Mouse (Mus musculus): ENCODE data around the gene Ces1h. TPM values are rescaled to one million over a fixed set of nuclear protein-coding genes. Genes with fewer than 3 reads are reported as not detected.
"Not testable (repeated sequence)": the region's sequence is repeated elsewhere in the genome, so short reads cannot be mapped to it uniquely, and the experiment has no call there.

Ces1h gene
- 0.27 and 0.36 TPM in 2 replicates for polyA plus RNA-seq (2015; fragmentation: Nextera tagmentation; extraction: Ambion mirVana)

DNA sequence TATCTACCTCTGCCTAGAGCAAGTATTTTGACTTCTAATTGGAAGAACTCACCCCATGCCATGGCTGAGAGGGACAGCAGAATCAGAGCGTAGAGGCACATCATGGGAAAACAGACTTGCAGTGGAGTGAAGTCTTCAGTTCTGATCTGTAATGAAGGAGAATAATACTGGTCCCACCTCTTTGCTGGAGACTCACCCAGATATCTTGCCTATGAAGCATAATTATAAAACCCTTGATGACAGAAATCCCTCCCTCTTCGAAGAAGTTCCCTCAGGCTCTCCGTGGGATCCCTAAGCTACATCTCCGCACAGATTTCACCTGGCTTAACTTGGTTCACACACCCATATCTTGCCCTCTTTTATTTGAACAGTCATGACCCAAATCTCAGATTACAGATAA is at the start of gene Ces1h:
Ces1h (minus strand) TSS at position 101 of the 400 bp plus-strand sequence.
- DNase-seq (ENCODE audit: low spot score), result no peak

DNA sequence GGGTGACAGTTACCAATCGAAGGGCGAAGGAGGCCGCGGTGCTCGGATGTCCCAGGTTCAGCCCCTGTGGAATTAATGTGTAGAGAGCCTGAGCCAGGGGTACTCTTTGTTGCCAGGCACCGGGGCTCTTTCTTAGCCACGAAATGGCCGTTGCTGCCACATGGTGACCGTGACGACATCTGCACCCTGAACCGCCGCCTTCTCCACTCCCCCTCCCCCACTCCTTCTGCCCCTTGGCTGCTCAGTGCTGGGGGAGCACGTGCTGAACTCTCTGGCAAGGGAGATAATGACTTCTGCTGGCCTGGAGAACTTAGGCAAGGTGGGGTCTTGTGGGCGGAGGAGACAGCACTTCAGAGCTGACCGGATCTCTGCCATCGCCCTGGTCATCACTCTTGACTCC is 47.7 kb upstream of the Ces1h start:
- no peak for DNase-seq (ENCODE audit: low spot score)

DNA sequence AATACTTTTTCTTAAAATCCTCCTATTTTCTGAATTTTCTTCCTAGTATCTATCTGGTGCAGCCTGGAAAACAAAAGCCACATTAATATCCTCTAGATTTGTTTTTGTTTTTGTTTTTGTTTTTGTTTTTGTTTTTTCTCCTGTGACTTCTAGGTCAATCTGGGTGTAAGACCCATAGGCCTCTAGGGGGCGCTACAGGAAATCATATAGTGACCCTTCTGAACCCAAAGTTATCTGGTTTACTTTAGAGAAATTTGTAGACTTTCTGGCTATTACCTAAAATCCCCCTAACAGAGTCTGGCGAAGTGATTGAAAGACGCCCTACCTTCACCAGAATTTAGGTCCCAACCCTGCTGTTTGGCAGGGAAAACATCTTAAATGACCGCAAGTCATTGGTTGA is 35.9 kb upstream of the Ces1h start:
- no peak for DNase-seq (ENCODE audit: low spot score)

DNA sequence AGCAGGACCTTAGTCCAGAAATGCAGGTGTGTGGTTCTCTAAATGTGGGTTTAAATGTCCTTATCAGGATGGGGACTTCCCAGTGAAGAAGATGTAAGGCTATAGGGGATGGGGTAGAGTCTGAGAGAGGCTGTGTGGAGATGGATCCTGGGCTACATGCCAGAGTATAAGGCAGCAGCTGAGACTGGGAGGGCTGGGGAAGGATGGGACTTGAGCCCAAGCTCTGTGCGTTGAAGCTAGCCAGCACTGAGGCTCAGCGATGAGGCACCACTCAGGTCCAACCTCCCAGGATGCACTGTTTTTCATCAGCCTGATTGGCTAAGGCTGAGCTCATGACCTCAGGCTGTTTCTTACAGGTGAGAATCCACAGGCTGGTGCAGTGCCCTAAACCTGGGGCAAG is 29.3 kb upstream of the Ces1h start:
- DNase-seq (ENCODE audit: low spot score), result no peak

DNA sequence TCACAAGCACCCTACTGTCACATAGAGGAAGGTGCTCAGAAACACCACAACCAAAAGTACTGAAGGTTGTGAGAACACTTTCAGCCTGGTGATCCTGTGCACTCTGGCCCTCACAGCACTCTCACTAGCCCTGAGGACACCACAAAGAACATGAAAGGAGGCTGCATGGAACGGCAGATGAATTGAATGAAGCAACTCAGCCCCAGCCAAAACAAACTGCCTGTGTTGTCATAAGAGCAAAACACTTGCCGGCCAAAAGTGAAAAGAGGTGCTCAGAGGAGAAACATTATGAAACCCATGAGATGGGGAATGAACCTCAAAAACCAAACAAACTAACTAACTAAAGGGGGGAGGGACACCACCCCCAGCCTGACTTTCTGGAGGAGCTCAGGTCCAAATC is 20.2 kb upstream of the Ces1h start:
- DNase-seq (ENCODE audit: low spot score), result no peak

DNA sequence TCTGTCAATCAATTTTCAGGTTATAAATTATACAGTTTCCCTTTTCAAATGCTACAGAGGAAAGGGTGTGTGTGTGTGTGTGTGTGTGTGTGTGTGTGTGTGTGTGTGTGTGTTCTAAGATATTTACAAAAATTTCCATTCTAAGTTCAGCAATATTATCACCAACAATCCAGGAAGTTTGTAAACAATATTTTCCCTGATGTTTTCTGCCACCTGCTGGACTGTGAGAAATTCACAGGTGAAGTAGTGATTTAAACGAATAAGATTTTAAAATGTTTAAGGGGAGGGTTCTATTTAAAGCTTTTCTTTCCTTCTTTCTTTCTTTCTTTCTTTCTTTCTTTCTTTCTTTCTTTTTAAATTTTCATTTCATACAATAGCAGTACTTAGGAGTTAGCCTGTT is 18.5 kb upstream of the Ces1h start:
- no peak for DNase-seq (ENCODE audit: low spot score)

DNA sequence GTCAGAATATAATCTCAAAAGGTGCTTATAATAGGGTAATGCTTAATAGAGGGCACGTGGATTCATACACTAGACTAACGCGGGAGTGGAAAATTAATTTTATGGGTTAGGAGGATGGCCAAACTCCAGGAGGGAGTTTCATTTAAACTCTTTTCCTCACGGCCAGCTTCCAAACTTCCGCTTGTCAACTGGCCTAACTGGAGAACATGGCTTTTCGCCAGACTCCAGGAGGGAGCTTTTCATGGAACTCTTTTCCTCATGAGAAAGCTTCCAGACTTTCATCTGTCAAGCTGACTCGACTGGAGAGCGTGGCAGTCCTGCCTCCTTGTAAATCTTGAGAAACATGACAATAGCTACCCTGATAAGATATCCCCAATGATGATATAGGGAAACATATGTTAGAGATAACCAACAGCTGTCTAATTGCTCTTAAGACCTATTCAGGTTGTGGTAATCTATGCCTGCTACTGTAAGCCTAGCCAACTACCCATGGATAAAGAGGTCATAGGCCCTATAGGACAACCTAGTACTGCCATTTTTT is 14.6 kb upstream of the Ces1h start:
- DNase-seq (ENCODE audit: low spot score), result not testable (repeated sequence)

DNA sequence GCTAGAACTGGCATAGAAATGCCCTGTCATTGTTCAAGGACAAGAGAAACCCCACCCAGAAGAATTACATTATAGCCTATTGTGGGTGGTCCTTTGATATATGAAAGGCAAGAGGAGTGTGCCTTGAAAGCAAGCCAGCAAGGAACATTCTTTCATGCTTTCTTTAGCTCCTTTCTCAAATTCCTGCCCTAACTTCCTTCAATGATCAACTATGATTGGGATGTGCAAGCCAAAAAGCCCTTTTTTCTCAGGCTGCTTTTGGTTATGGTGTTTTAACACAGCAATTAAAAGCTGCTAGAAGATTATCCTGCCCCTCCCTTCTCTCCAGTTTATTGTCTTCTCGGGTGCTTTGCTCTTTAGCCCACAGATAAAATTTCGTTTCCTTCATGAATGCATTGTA is 10.0 kb downstream of the Ces1h start:
- no peak for DNase-seq (ENCODE audit: low spot score)

DNA sequence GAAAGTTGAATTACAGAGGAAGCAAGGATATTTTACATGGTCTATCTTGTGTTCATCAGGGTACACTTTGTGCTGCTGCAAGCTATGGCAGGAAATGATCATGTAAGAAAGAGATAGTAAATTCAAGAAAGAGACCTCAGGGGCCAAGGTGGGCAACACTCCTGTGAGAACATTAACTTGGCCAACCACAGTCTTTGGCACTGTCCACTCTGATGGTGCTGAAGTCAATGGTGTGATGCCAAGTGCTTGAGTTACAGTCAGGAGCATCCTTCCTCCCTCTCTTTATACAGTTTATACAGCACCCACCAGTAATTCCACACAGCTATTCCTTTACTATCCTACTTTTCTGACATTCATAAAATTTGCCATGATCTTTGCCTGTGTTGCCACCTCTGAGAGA is 19.4 kb downstream of the Ces1h start:
- DNase-seq (ENCODE audit: low spot score), result no peak

DNA sequence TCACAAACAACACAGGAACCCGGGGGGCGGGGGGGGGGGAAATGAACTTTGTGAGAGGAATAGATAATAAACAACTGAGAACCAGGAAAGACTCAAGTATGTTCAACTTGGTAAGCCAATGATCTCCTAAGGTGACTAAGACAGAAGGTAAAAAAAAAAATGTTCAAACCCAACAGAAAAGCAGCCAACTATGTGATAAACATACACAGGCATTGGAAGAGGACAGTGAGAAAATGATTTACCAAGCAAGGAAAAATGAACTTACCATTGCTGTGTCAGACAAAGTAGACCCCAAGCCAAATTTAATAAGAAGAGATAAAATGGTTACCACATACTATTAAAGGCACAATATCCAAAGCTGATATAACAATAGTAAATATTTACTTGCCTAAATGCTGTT is 40.0 kb downstream of the Ces1h start:
- DNase-seq (ENCODE audit: low spot score), result no peak

DNA sequence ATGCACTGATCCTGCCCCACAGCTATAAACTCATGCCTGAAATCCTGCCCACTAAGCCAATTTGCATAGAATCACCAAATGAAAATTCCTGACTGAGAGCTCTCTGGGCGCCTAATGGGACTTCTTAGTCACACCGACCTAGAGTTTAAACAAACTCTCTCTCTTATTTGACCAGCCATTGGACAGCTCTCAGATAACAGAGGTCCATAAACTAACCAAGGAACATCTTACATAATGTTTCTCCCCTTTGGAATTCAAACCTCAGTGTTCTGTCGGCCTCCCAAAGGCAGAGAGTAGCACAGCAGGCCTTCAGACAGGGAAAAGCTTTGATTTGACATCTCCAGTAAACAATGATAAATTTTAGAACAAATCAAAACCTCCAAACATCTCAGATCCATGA is 42.3 kb downstream of the Ces1h start, which contains the start of gene Ces1g:
Ces1g (minus strand) TSS at position 102 of the 400 bp plus-strand sequence.
- DNase-seq (ENCODE audit: low spot score), result no peak

DNA sequence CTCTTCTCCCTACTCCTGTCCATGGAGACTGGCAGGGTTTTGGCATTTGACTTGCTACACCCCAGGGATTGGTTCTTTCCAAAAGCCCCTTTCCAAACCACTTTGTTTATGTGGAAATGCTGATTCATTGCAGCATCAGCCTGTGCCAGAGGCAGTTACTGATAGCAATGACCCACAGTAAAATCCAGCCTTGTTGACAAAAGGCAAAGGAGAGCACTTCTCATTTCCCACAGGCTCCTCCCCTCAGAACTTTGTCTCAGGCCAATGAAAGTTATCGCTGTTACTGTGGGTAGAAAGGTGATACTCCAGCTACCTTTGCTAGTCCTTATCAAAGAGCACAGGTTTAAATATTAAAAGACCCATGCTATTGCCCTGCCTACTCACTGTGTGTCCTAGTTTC is 46.8 kb downstream of the Ces1h start:
- DNase-seq (ENCODE audit: low spot score), result no peak

DNA sequence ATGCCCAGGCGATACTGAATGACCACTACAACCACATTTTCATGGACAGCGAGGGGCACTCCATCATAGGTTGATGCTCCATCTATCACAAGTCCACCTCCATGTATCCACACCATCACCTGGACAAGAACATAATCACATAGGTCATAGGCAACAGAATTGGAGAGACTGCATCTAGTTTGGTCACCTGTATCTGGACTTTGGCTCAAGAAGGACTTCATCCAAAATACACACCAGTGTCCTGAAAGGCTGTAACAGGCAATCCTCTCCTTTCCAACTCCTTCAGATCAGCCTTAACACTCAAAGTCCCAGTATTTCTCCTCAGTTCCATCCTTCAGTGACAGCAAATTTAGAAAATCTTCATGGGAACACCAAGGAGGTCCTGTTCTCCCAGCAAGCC is 48.4 kb downstream of the Ces1h start:
- DNase-seq (ENCODE audit: low spot score), result no peak

DNA sequence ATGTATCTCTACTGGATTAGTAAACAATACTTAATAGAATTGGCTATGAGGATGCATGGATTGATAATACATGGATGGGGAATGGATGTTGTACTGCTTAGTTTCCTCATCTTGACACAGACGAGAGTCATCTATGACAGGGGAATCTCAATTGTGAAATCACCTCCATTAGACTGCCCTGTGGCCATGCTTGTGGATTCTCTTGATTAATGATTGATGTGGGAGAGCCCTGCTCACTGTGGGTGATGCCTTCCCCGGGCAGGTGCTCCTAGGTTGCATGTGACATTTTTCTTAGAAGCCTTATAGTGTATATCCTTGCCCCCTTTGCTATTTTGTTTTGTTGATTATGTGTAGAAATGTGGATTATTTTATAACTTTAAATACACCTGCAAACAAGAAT is 54.4 kb downstream of the Ces1h start:
- DNase-seq (ENCODE audit: low spot score), result no peak

DNA sequence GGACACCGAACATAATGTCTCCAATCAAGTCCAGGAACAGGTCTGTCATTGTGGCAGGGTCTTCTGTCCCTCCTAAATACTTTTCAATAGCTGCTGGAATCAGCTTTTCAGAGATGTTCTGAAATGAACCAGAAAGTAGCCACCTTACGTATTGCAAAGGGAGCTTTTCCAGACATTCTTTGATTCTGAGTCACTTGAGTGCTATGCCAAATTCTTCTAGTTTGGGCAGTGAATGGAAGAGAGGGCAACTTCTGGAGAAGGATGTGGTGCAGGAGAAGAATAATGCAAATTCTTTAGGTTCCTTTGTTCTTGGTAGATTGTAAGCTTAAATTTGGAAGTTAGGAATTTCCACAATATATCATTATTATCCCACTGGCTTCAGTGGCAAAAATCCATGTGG is 62.5 kb downstream of the Ces1h start:
- DNase-seq (ENCODE audit: low spot score), result no peak

DNA sequence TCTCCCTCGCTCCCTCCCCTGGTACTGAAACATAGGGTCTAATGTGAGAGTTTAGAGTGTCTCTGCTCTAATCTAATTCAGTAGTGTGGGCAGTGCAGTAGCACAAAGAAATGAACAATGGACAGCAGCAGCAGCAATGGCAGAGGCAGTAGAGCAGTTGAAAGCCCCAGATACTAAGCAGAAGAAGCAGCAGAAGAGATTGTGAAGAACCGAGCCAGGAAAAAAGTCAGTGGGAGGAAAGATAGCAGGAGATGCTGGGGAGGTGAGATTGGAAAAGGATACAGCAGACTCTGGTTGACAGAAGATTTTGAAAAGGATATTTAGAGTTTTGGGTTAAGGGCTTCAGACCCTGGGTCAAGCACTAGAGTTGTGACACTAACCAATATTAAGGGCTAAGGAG is 64.0 kb downstream of the Ces1h start:
- DNase-seq (ENCODE audit: low spot score), result no peak

Other genes with a start within 250 kb of the Ces1h start
- gene Ces1c, start 248.4 kb downstream of the Ces1h start, polyA plus RNA-seq (2015; fragmentation: Nextera tagmentation; extraction: Ambion mirVana), result 0.18 TPM in 2 replicates
- 3.3 and 3.8 TPM in 2 replicates for gene Ces1d, start 181.9 kb downstream of the Ces1h start, polyA plus RNA-seq (2015; fragmentation: Nextera tagmentation; extraction: Ambion mirVana)
- 0.12 and 0.27 TPM in 2 replicates for gene Ces1e, start 150.1 kb downstream of the Ces1h start, polyA plus RNA-seq (2015; fragmentation: Nextera tagmentation; extraction: Ambion mirVana)
- 0.69 and 0.77 TPM in 2 replicates for gene Ces1f, start 100.0 kb downstream of the Ces1h start, polyA plus RNA-seq (2015; fragmentation: Nextera tagmentation; extraction: Ambion mirVana)
- gene Ces1g, start 42.4 kb downstream of the Ces1h start, polyA plus RNA-seq (2015; fragmentation: Nextera tagmentation; extraction: Ambion mirVana), result 0.17 TPM in 1 of 2 replicates, not detected in the other
- gene Ces5a, start 156.1 kb upstream of the Ces1h start, polyA plus RNA-seq (2015; fragmentation: Nextera tagmentation; extraction: Ambion mirVana), result 0.25 and 0.53 TPM in 2 replicates